Mouse (Mus musculus): ENCODE results near the gene Dpy19l1. TPM values are rescaled to one million over a fixed set of nuclear protein-coding genes. Genes with fewer than 3 reads are reported as not detected.
A peak's percentile ranks its signal among the peaks of the same experiment; 100 is the strongest.

The Dpy19l1 gene
- polyA plus RNA-seq, 1 experiment from 2014 or later: 19.2 TPM

DNA sequence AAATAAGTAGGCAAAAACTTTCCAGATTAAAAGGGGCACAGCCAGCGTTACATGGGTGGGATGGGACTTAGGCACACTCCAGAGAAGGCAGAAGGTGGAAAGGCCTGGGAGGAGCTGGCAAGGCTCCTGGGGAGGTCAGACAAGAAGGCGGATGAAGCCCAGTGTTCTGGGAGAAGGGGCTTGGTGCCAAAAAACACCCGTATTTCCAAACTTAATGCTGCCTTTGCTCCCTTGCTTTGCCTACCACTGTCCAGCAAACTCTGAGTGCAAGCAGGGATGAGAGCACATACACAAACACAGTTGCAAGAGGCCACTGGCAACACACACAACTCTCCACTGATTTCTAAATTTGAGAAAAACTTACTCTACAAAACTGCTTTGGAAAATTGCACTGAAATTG lies 81.7 kb downstream of the Dpy19l1 start:
- Histone ChIP-seq H3K27me3 (replicated peaks; ENCODE audit: control insufficient read depth, insufficient read depth, low read length) (no peaks in the 10 kb centered on the region), H3K9ac (ENCODE audit: low read depth, low read length) (no peak overlapping the region), H3K36me3 (ENCODE audit: control insufficient read depth, insufficient read depth, low read length) (peaks cover 25% of the 10 kb centered on the region), H3K4me3 (ENCODE audit: low read depth, low read length) (no peak overlapping the region), H3K4me1 (ENCODE audit: control insufficient read depth, insufficient read depth, low read length) (no peaks in the 10 kb centered on the region), H3K9me3 (ENCODE audit: control insufficient read depth, low read length) (no peaks in the 10 kb centered on the region), H3K27ac (replicated peaks; ENCODE audit: low read depth, low read length) (no peak overlapping the region), H3K4me2 (ENCODE audit: low read depth, low read length) (no peak overlapping the region)
- no peak for DNase-seq (ENCODE audit: low spot score)
- 72% methylated on average over 3 of the region's 3 CpGs for WGBS
- no peak for ATAC-seq (ENCODE audit: low read depth)

DNA sequence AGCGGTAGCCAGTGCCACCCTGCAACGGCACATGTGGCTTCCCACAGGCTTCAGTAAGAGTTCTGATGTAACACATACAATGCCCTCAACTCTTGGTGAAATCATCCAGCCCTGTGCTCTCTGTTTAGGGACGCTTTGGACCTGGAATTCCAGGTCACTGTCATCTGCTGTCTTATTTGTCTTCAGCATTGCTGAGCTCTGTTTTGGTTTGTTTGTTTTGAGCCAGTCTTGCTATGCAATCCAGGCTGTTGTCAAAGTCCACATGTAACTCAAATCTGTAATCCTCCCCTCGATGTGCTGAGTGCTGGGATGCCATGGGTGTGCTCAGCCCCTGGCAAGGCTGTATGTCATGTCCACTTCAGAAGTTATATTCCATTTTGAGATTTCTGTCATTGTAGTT lies 82.8 kb downstream of the Dpy19l1 start:
- DNase-seq (ENCODE audit: low spot score) (no peak), ATAC-seq (ENCODE audit: low read depth) (no peak)
- Histone ChIP-seq H3K4me2 (ENCODE audit: low read depth, low read length) (no peak overlapping the region), H3K4me1 (ENCODE audit: control insufficient read depth, insufficient read depth, low read length) (no peaks in the 10 kb centered on the region), H3K27ac (replicated peaks; ENCODE audit: low read depth, low read length) (no peak overlapping the region), H3K4me3 (ENCODE audit: low read depth, low read length) (no peak overlapping the region), H3K9ac (ENCODE audit: low read depth, low read length) (no peak overlapping the region), H3K9me3 (ENCODE audit: control insufficient read depth, low read length) (no peaks in the 10 kb centered on the region), H3K27me3 (replicated peaks; ENCODE audit: control insufficient read depth, insufficient read depth, low read length) (no peaks in the 10 kb centered on the region), H3K36me3 (ENCODE audit: control insufficient read depth, insufficient read depth, low read length) (peaks cover 25% of the 10 kb centered on the region)
- WGBS: 97% methylated on average over 4 of the region's 4 CpGs

DNA sequence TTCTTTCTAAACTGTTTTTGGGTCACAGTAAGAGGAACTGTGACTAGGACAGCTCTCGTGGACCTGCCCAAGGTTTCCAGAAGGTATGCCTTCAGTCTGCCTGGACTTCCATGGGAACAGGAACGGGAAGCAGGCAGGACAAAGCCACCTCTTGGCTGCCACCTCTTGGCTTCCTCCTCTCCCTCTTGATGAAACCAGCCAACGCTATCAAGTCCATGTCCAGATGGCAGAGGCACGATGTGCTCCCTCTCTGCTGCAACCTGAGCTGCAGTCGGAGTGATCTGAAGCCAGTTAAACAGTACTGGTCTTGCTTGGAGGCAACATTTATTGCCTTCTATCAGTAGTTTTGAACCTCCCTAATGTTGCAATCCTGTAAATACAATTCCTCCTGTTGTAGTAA lies 84.7 kb downstream of the Dpy19l1 start:
- ATAC-seq (ENCODE audit: low read depth): no peak
- Histone ChIP-seq H3K27me3 (replicated peaks; ENCODE audit: control insufficient read depth, insufficient read depth, low read length) (no peaks in the 10 kb centered on the region), H3K9ac (ENCODE audit: low read depth, low read length) (no peak overlapping the region), H3K4me3 (ENCODE audit: low read depth, low read length) (no peak overlapping the region), H3K4me2 (ENCODE audit: low read depth, low read length) (no peak overlapping the region), H3K27ac (replicated peaks; ENCODE audit: low read depth, low read length) (no peak overlapping the region), H3K9me3 (ENCODE audit: control insufficient read depth, low read length) (no peaks in the 10 kb centered on the region), H3K4me1 (ENCODE audit: control insufficient read depth, insufficient read depth, low read length) (no peaks in the 10 kb centered on the region), H3K36me3 (ENCODE audit: control insufficient read depth, insufficient read depth, low read length) (peaks cover 25% of the 10 kb centered on the region)
- WGBS: 76% methylated on average over 5 of the region's 5 CpGs
- no peak for DNase-seq (ENCODE audit: low spot score)

DNA sequence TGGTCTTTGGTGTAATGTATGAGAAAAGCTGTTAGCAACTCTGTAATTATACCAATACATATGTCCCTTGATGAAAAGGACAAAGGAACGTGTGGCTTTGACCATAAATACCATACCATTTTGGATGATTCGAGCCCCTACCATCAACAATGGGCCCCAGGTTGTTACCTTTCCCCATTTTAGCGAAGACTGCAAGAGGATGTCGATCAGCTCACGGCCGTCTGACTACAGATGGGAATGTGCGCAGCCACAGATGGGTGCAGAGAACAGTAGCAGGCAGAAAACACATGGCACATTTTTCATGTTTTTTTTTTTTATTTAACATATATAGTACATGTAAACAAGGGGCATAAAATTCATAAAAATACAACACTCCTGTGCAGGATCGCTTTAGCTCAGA lies 91.5 kb downstream of the Dpy19l1 start:
- DNase-seq (ENCODE audit: low spot score) (no peak), ATAC-seq (ENCODE audit: low read depth) (no peak)
- Histone ChIP-seq H3K27me3 (replicated peaks; ENCODE audit: control insufficient read depth, insufficient read depth, low read length) (no peaks in the 10 kb centered on the region), H3K9me3 (ENCODE audit: control insufficient read depth, low read length) (no peaks in the 10 kb centered on the region), H3K4me1 (ENCODE audit: control insufficient read depth, insufficient read depth, low read length) (no peaks in the 10 kb centered on the region), H3K27ac (replicated peaks; ENCODE audit: low read depth, low read length) (no peak overlapping the region), H3K4me3 (ENCODE audit: low read depth, low read length) (no peak overlapping the region), H3K4me2 (ENCODE audit: low read depth, low read length) (no peak overlapping the region), H3K36me3 (ENCODE audit: control insufficient read depth, insufficient read depth, low read length) (peaks cover 10% of the 10 kb centered on the region; the same call in 1 of the 2 replicates), H3K9ac (ENCODE audit: low read depth, low read length) (no peak overlapping the region)
- 92% methylated on average over 8 of the region's 8 CpGs for WGBS

DNA sequence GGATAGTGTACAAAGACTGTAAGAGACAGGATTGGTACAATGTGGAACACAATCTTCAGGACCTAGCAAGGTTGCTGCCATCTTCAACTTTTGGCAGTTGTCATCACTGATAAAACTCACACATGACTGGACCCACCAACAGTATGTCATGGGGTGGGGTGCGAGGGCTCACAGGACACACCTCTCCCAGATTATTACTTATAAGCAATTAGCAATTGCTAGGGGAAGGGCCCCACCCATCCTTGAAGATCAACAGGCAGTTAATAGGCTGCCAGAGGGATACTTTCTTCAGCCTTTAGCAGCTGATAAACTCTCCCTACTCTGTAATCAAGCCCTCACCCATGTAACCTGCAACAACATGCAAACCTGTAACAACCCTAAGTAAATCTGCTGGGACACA lies 92.5 kb downstream of the Dpy19l1 start:
- H3K4me3 ChIP-seq (ENCODE audit: low read depth, low read length): no peak overlapping the region
- no peak for DNase-seq (ENCODE audit: low spot score)
- H3K36me3 ChIP-seq (ENCODE audit: control insufficient read depth, insufficient read depth, low read length): peaks cover 10% of the 10 kb centered on the region; the same call in 1 of the 2 replicates
- whole genome bisulfite sequencing: 87% methylated on average over 1 of the region's 1 CpGs
- no peak overlapping the region for H3K4me2 ChIP-seq (ENCODE audit: low read depth, low read length)
- no peak for ATAC-seq (ENCODE audit: low read depth)
- no peak overlapping the region for H3K9ac ChIP-seq (ENCODE audit: low read depth, low read length)
- H3K27me3 ChIP-seq (replicated peaks; ENCODE audit: control insufficient read depth, insufficient read depth, low read length): no peaks in the 10 kb centered on the region
- H3K9me3 ChIP-seq (ENCODE audit: control insufficient read depth, low read length): no peaks in the 10 kb centered on the region
- no peak overlapping the region for H3K27ac ChIP-seq (replicated peaks; ENCODE audit: low read depth, low read length)
- H3K4me1 ChIP-seq (ENCODE audit: control insufficient read depth, insufficient read depth, low read length): no peaks in the 10 kb centered on the region

DNA sequence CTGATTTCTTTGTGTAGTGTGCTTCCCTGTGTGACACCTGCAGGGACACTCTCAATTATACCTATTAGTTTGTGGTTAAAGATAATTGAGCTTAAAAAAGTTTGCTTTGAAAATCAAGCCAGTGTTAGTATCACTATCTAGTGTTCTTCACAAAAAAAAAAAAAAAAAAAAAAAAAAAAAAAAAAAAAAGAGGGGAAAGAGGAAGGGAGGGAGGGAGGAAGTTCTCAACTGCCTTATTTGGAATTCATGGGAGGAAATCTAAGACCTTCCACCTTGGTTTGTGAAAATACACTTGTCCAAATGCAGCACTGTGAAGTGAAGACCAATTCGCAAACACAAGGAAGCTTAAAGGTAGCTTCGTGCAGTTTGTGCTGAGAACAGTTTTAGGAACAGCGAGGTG lies 94.9 kb downstream of the Dpy19l1 start:
- WGBS: 72% methylated on average over 3 of the region's 3 CpGs
- peaks cover 10% of the 10 kb centered on the region; the same call in 1 of the 2 replicates for H3K36me3 ChIP-seq (ENCODE audit: control insufficient read depth, insufficient read depth, low read length)
- no peak overlapping the region for H3K4me2 ChIP-seq (ENCODE audit: low read depth, low read length)
- no peak for DNase-seq (ENCODE audit: low spot score)
- H3K27me3 ChIP-seq (replicated peaks; ENCODE audit: control insufficient read depth, insufficient read depth, low read length): no peaks in the 10 kb centered on the region
- no peaks in the 10 kb centered on the region for H3K4me1 ChIP-seq (ENCODE audit: control insufficient read depth, insufficient read depth, low read length)
- H3K9ac ChIP-seq (ENCODE audit: low read depth, low read length): no peak overlapping the region
- H3K4me3 ChIP-seq (ENCODE audit: low read depth, low read length): no peak overlapping the region
- H3K9me3 ChIP-seq (ENCODE audit: control insufficient read depth, low read length): no peaks in the 10 kb centered on the region
- no peak for ATAC-seq (ENCODE audit: low read depth)
- H3K27ac ChIP-seq (replicated peaks; ENCODE audit: low read depth, low read length): no peak overlapping the region; the same call in 1 of the 2 replicates

DNA sequence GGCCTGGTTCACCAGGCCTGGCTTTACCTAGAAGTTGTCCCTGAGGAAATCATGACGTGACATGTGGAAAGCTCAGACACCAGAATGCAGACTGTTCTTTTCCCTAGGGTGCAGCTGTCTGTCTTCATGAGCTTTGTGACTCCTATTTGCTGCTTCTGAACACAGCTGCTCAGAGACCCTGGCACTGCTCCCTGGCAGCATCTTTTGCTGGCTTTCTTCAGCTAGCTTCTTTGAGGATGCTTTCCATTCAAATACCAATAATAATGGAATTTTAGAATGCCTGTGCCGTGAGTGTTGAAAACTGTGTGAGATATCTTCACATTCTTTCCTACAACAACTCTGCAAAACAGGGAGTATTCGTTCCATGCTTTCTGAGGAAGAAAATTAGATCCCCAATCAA lies 108.8 kb downstream of the Dpy19l1 start:
- no peak for ATAC-seq (ENCODE audit: low read depth)
- Histone ChIP-seq H3K9me3 (ENCODE audit: control insufficient read depth, low read length) (no peaks in the 10 kb centered on the region), H3K4me3 (ENCODE audit: low read depth, low read length) (no peak overlapping the region), H3K27ac (replicated peaks; ENCODE audit: low read depth, low read length) (no peak overlapping the region), H3K27me3 (replicated peaks; ENCODE audit: control insufficient read depth, insufficient read depth, low read length) (no peaks in the 10 kb centered on the region), H3K9ac (ENCODE audit: low read depth, low read length) (no peak overlapping the region), H3K4me1 (ENCODE audit: control insufficient read depth, insufficient read depth, low read length) (no peaks in the 10 kb centered on the region), H3K4me2 (ENCODE audit: low read depth, low read length) (no peak overlapping the region), H3K36me3 (ENCODE audit: control insufficient read depth, insufficient read depth, low read length) (no peaks in the 10 kb centered on the region)
- WGBS: 46% methylated on average over 3 of the region's 3 CpGs
- peak; percentile 43 for DNase-seq (ENCODE audit: low spot score)

DNA sequence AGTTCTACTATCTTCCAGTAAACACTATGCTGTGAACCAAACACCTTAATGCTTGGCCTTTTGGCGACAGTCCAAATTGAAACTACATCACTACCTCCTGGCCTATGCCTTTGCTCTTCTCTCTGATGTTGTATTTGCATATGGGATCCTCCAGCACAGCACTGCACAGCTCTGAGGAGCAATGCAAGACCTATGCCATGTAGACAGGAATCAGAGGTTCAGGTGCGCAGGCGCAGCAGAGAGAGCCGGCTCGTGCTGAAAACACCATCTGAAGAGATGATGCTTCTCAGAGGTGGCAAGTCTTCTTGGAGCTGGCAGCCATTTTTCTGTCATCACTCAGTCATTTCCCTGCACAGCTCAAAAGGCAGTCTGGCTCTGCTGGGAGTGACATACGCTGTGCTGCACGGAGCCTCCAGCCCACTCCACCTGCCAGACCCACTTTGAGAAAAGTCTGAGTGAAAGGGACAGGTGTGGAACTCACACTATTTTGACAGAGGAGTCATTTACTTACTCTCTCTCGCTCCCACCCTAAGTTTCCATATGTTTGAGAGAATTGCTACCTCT lies 112.1 kb downstream of the Dpy19l1 start:
- Histone ChIP-seq H3K4me3 (ENCODE audit: low read depth, low read length) (no peak overlapping the region), H3K27ac (replicated peaks; ENCODE audit: low read depth, low read length) (no peak overlapping the region), H3K4me1 (ENCODE audit: control insufficient read depth, insufficient read depth, low read length) (no peaks in the 10 kb centered on the region), H3K27me3 (replicated peaks; ENCODE audit: control insufficient read depth, insufficient read depth, low read length) (no peaks in the 10 kb centered on the region), H3K9ac (ENCODE audit: low read depth, low read length) (no peak overlapping the region), H3K4me2 (ENCODE audit: low read depth, low read length) (no peak overlapping the region), H3K9me3 (ENCODE audit: control insufficient read depth, low read length) (no peaks in the 10 kb centered on the region), H3K36me3 (ENCODE audit: control insufficient read depth, insufficient read depth, low read length) (no peaks in the 10 kb centered on the region)
- ATAC-seq (ENCODE audit: low read depth) (no peak), DNase-seq (ENCODE audit: low spot score) (peak; percentile 11)
- 81% methylated on average over 8 of the region's 8 CpGs for WGBS

DNA sequence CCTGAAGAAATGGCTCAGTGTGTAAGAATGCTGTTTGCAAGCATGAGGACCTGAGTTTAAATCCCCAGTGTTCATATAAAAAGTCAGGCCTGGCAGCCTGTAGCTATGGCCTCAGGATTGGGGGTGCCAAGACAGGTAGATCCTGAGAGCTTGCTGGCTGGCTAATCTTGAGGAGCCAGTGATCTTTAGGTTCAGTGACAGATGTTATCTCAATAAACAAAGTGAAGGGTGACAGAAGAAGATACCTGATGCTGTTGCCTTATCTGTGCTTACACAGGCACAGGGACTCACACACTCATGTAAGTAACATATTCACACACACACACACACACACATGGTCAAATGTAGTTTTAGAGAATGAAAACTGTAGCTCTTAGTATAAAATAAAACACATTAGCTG lies 115.7 kb downstream of the Dpy19l1 start:
- no peaks in the 10 kb centered on the region for H3K4me1 ChIP-seq (ENCODE audit: control insufficient read depth, insufficient read depth, low read length)
- H3K36me3 ChIP-seq (ENCODE audit: control insufficient read depth, insufficient read depth, low read length): no peaks in the 10 kb centered on the region
- H3K9me3 ChIP-seq (ENCODE audit: control insufficient read depth, low read length): no peaks in the 10 kb centered on the region
- no peak overlapping the region for H3K27ac ChIP-seq (replicated peaks; ENCODE audit: low read depth, low read length)
- no peak overlapping the region for H3K4me2 ChIP-seq (ENCODE audit: low read depth, low read length)
- DNase-seq (ENCODE audit: low spot score) (no peak), ATAC-seq (ENCODE audit: low read depth) (no peak)
- H3K27me3 ChIP-seq (replicated peaks; ENCODE audit: control insufficient read depth, insufficient read depth, low read length): no peaks in the 10 kb centered on the region
- H3K9ac ChIP-seq (ENCODE audit: low read depth, low read length): no peak overlapping the region
- H3K4me3 ChIP-seq (ENCODE audit: low read depth, low read length): no peak overlapping the region

Measured in embryonic facial prominence, embryonic 14.5 days (tissue).